Mouse (Mus musculus): Measurements from ENCODE around the gene Trip4.

- no peak for TF ChIP-seq POLR2A (IDR thresholded peaks at IDR 0.05; ENCODE audit: extremely low read depth, insufficient read depth, low read length)
- no peak for TF ChIP-seq CTCF (IDR thresholded peaks at IDR 0.05; ENCODE audit: extremely low read depth, insufficient read depth, low read length)
These were observed 114.3 kb downstream of the Trip4 start for GRCm38 (mm10) chr9:65794313-65794712.
